Mouse (Mus musculus): ENCODE results near the gene Mavs. TPM values are rescaled to one million over a fixed set of nuclear protein-coding genes. Genes with fewer than 3 reads are reported as not detected.
A peak's percentile ranks its signal among the peaks of the same experiment; 100 is the strongest.

Mavs gene
- total and polyA plus RNA-seq, 2 experiments from 2014 or later = 27.4 to 32.5 TPM

DNA sequence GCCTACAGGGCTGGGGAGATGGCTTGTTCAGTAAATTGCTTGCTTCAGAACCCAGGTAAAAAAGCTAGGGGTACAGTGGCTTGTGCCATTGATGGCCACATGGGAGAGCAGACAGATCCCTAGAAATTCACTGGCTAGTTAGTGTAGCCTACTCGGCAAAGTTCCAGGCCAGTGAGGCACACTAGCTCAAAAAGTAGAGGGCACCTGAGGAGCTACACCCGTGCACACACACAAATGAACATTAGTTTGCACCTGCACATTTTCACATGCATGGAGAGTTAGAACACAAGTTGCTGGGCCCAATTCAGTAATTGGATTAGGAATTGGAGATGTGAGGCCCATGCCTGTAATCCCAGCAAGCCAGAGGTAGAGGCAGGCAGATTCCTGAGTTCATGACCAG lies 31.2 kb downstream of the Mavs start:
- H3K27me3 ChIP-seq (ENCODE audit: control insufficient read depth, insufficient read depth, low read length) = no peaks in the 10 kb centered on the region
- H3K4me3 ChIP-seq (ENCODE audit: low read depth, low read length) = no peak overlapping the region
- DNase-seq (ENCODE audit: low spot score) (no peak), ATAC-seq (ENCODE audit: insufficient read depth, low read depth) (no peak)
- H3K36me3 ChIP-seq (replicated peaks; ENCODE audit: control insufficient read depth, insufficient read depth, low read length) = no peaks in the 10 kb centered on the region
- TF ChIP-seq CTCF (IDR thresholded peaks at IDR 0.05; ENCODE audit: low read depth) (no peak), EP300 (IDR thresholded peaks at IDR 0.05; ENCODE audit: low read depth) (no peak)
- no peak overlapping the region for H3K4me2 ChIP-seq (ENCODE audit: low read depth, low read length)
- H3K27ac ChIP-seq (ENCODE audit: low read depth) = no peak overlapping the region
- no peaks in the 10 kb centered on the region for H3K9me3 ChIP-seq (replicated peaks; ENCODE audit: control insufficient read depth, low read length)
- H3K4me1 ChIP-seq (ENCODE audit: control insufficient read depth, insufficient read depth) = peaks cover 26% of the 10 kb centered on the region
- H3K9ac ChIP-seq (replicated peaks; ENCODE audit: low read depth, low read length) = no peak overlapping the region
- WGBS = 81% methylated on average over 2 of the region's 2 CpGs

DNA sequence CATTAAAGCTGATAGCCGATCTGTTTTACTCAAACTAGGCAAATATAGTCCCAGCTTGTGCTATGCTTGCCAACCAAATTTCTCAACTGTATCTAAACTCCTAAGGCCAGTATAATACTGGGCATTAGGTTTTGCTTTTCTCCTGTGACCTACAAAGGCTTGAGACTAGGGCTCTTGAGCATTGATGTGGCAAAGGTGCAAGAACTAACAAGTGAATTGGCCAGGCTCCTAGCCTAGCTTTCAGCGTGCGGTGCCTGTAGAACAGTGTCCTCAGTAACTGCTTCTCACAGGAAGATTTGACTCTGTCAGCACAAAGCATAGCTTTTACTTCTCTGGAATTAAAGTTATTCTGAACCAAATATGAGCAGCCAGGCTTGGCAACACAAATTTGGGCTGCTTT lies 41.6 kb downstream of the Mavs start:
- Histone ChIP-seq H3K9me3 (replicated peaks; ENCODE audit: control insufficient read depth, low read length) (no peaks in the 10 kb centered on the region), H3K27me3 (ENCODE audit: control insufficient read depth, insufficient read depth, low read length) (no peaks in the 10 kb centered on the region), H3K27ac (ENCODE audit: low read depth) (no peak overlapping the region), H3K36me3 (replicated peaks; ENCODE audit: control insufficient read depth, insufficient read depth, low read length) (peaks cover 60% of the 10 kb centered on the region), H3K4me1 (ENCODE audit: control insufficient read depth, insufficient read depth) (no peaks in the 10 kb centered on the region), H3K4me3 (ENCODE audit: low read depth, low read length) (no peak overlapping the region), H3K9ac (replicated peaks; ENCODE audit: low read depth, low read length) (no peak overlapping the region), H3K4me2 (ENCODE audit: low read depth, low read length) (no peak overlapping the region)
- no peak for ATAC-seq (ENCODE audit: insufficient read depth, low read depth)
- DNase-seq (ENCODE audit: low spot score) = no peak
- TF ChIP-seq EP300 (IDR thresholded peaks at IDR 0.05; ENCODE audit: low read depth) (no peak), CTCF (IDR thresholded peaks at IDR 0.05; ENCODE audit: low read depth) (no peak)
- WGBS = 91% methylated on average over 3 of the region's 3 CpGs

DNA sequence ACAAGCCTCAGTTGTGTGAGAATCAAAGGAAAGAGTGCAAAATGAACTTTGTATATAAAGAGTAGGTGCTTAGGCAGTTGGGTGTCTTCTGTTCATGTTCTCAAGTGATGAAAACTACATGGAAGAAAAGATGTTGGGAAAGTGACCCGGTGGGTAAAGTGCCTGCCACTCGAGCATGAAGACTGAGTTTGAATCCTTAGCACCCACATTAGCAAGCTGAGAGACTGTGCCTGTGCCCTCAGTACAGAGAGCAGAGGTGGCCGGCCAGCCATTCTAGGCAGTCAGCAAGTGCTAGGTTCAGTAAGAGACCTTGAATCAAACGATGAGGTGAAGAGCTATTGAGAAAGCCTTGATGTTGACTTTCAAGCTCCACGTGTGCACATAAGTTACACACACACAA lies 42.9 kb downstream of the Mavs start:
- TF ChIP-seq EP300 (IDR thresholded peaks at IDR 0.05; ENCODE audit: low read depth) (no peak), CTCF (IDR thresholded peaks at IDR 0.05; ENCODE audit: low read depth) (no peak)
- no peak overlapping the region for H3K9ac ChIP-seq (replicated peaks; ENCODE audit: low read depth, low read length)
- no peak overlapping the region for H3K4me2 ChIP-seq (ENCODE audit: low read depth, low read length)
- H3K9me3 ChIP-seq (replicated peaks; ENCODE audit: control insufficient read depth, low read length) = no peaks in the 10 kb centered on the region
- no peak for DNase-seq (ENCODE audit: low spot score)
- WGBS = 86% methylated on average over 5 of the region's 5 CpGs
- H3K4me1 ChIP-seq (ENCODE audit: control insufficient read depth, insufficient read depth) = no peaks in the 10 kb centered on the region
- peaks cover 72% of the 10 kb centered on the region for H3K36me3 ChIP-seq (replicated peaks; ENCODE audit: control insufficient read depth, insufficient read depth, low read length)
- no peak overlapping the region for H3K27ac ChIP-seq (ENCODE audit: low read depth)
- H3K27me3 ChIP-seq (ENCODE audit: control insufficient read depth, insufficient read depth, low read length) = no peaks in the 10 kb centered on the region
- ATAC-seq (ENCODE audit: insufficient read depth, low read depth) = no peak
- no peak overlapping the region for H3K4me3 ChIP-seq (ENCODE audit: low read depth, low read length)

DNA sequence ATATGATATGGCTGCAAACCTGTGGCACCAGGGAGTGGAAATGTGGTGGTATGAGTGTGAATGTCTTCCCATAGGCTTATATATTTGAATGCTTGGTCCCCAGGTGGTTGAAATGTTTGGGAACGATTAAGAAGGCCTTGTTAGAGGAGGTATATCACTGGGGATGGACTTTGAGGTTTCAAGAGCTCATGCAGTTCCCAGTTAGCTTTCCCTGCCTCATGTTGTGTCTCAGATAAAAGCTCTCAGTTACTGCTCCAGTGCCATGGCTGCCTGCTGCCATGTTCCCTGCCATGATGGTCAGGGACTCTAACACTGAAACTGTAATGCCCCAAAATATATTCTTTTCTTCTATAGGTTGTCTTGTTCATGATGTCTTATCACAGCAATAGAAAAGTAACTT lies 47.7 kb downstream of the Mavs start:
- H3K9me3 ChIP-seq (replicated peaks; ENCODE audit: control insufficient read depth, low read length) = no peaks in the 10 kb centered on the region
- peaks cover 80% of the 10 kb centered on the region for H3K36me3 ChIP-seq (replicated peaks; ENCODE audit: control insufficient read depth, insufficient read depth, low read length)
- 87% methylated on average over 1 of the region's 1 CpGs for WGBS
- TF ChIP-seq EP300 (IDR thresholded peaks at IDR 0.05; ENCODE audit: low read depth) (no peak), CTCF (IDR thresholded peaks at IDR 0.05; ENCODE audit: low read depth) (no peak)
- H3K27me3 ChIP-seq (ENCODE audit: control insufficient read depth, insufficient read depth, low read length) = no peaks in the 10 kb centered on the region
- ATAC-seq (ENCODE audit: insufficient read depth, low read depth) (no peak), DNase-seq (ENCODE audit: low spot score) (no peak)
- H3K9ac ChIP-seq (replicated peaks; ENCODE audit: low read depth, low read length) = no peak overlapping the region
- H3K4me2 ChIP-seq (ENCODE audit: low read depth, low read length) = no peak overlapping the region
- H3K27ac ChIP-seq (ENCODE audit: low read depth) = no peak overlapping the region
- H3K4me1 ChIP-seq (ENCODE audit: control insufficient read depth, insufficient read depth) = no peaks in the 10 kb centered on the region
- H3K4me3 ChIP-seq (ENCODE audit: low read depth, low read length) = no peak overlapping the region

DNA sequence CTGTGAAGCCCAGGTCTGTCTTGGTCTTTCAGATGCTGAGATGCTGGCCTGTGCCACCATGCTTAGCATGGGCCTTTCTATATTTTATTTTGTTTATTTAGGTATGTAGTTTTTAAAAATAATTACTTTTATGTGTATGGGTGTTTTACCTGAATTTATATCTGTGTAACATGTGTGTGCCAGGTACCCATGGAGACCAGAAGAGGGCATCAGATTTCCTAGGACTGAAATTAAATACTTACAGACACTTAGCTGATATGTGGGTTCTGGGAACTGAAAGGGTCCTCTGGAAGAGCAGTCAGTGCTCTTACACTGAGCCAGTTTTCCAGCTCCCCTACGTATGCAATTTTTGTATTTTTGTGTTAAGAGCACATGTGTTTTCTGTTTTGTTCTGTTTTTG lies 52.4 kb downstream of the Mavs start:
- Histone ChIP-seq H3K36me3 (replicated peaks; ENCODE audit: control insufficient read depth, insufficient read depth, low read length) (peaks cover 70% of the 10 kb centered on the region), H3K9me3 (replicated peaks; ENCODE audit: control insufficient read depth, low read length) (no peaks in the 10 kb centered on the region), H3K4me1 (ENCODE audit: control insufficient read depth, insufficient read depth) (no peaks in the 10 kb centered on the region), H3K4me2 (ENCODE audit: low read depth, low read length) (no peak overlapping the region), H3K9ac (replicated peaks; ENCODE audit: low read depth, low read length) (no peak overlapping the region), H3K27ac (ENCODE audit: low read depth) (no peak overlapping the region), H3K27me3 (ENCODE audit: control insufficient read depth, insufficient read depth, low read length) (no peaks in the 10 kb centered on the region), H3K4me3 (ENCODE audit: low read depth, low read length) (no peak overlapping the region)
- TF ChIP-seq EP300 (IDR thresholded peaks at IDR 0.05; ENCODE audit: low read depth) = no peak
- TF ChIP-seq CTCF (IDR thresholded peaks at IDR 0.05; ENCODE audit: low read depth) = peak; percentile 31; the same call in 1 of the 2 replicates
- ATAC-seq (ENCODE audit: insufficient read depth, low read depth) (no peak), DNase-seq (ENCODE audit: low spot score) (no peak)
- 92% methylated on average over 1 of the region's 1 CpGs for WGBS

DNA sequence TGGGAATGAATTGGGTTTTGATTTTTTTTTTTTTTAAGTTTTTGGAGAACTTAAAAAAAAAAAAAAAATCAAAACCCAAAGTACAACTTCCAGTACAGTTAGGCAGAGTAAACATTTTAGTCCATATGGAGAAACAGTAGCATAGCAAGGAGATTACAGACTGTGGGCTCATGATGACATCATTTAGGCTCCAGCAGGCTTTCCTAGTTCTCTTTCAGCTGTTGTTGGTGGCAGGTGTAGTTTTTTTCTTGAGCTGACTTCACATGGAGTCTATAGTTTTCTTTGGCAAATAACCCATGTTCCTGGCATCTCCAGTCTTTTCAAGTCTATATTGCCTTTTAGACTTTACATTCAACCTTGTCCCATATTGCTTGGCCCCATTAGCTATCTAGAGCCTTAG lies 56.8 kb downstream of the Mavs start:
- DNase-seq (ENCODE audit: low spot score) (no peak), ATAC-seq (ENCODE audit: insufficient read depth, low read depth) (no peak)
- Histone ChIP-seq H3K4me3 (ENCODE audit: low read depth, low read length) (no peak overlapping the region), H3K36me3 (replicated peaks; ENCODE audit: control insufficient read depth, insufficient read depth, low read length) (peaks cover 79% of the 10 kb centered on the region), H3K9me3 (replicated peaks; ENCODE audit: control insufficient read depth, low read length) (no peaks in the 10 kb centered on the region), H3K4me1 (ENCODE audit: control insufficient read depth, insufficient read depth) (no peaks in the 10 kb centered on the region), H3K9ac (replicated peaks; ENCODE audit: low read depth, low read length) (no peak overlapping the region), H3K27me3 (ENCODE audit: control insufficient read depth, insufficient read depth, low read length) (no peaks in the 10 kb centered on the region), H3K4me2 (ENCODE audit: low read depth, low read length) (no peak overlapping the region), H3K27ac (ENCODE audit: low read depth) (no peak overlapping the region)
- TF ChIP-seq EP300 (IDR thresholded peaks at IDR 0.05; ENCODE audit: low read depth) = no peak
- TF ChIP-seq CTCF (IDR thresholded peaks at IDR 0.05; ENCODE audit: low read depth) = no peak

Data from heart, postnatal 0 days (tissue).